Mouse (Mus musculus) liver, embryonic 16.5 days (tissue): ENCODE measurements around the gene Fmo5. TPM values are rescaled to one million over a fixed set of nuclear protein-coding genes. Genes with fewer than 3 reads are reported as not detected.

Experiments
- ATAC-seq: fragments of 200-750 bp; cut with Nextera tagmentation; 2 replicates; pipeline ENCODE4 v1.8.0; 2017; ENCODE audit warnings: low read depth, mild to moderate bottlenecking, moderate number of reproducible peaks, moderate library complexity
- H3K27ac ChIP-seq: fragments of 300-500 bp; sonication (generic); 2 replicates; pipeline ENCODE4 v1.5.1; 2014; ENCODE audit warnings: mild to moderate bottlenecking, low read length
- H3K27me3 ChIP-seq: fragments of 300-500 bp; sonication (generic); 2 replicates; pipeline ENCODE4 v1.6.1; 2014; ENCODE audit warnings: low read depth, low read length, mixed read lengths; ENCODE audit not compliant: control insufficient read depth, insufficient read depth
- H3K36me3 ChIP-seq: fragments of 300-500 bp; sonication (generic); 2 replicates; pipeline ENCODE4 v1.6.1; 2014; ENCODE audit warnings: mild to moderate bottlenecking; ENCODE audit not compliant: control insufficient read depth, insufficient read depth
- H3K4me1 ChIP-seq: fragments of 300-500 bp; sonication (generic); 2 replicates; pipeline ENCODE4 v1.6.1; 2014; ENCODE audit warnings: low read depth, low read length, mixed read lengths; ENCODE audit not compliant: control insufficient read depth
- H3K4me2 ChIP-seq: fragments of 300-500 bp; sonication (generic); 2 replicates; pipeline ENCODE4 v1.6.1; 2014; ENCODE audit warnings: low read depth, low read length, mixed read lengths
- H3K4me3 ChIP-seq: fragments of 300-500 bp; sonication (generic); 2 replicates; pipeline ENCODE4 v1.5.1; 2014; ENCODE audit warnings: low read depth, mild to moderate bottlenecking, low read length
- H3K9ac ChIP-seq: fragments of 300-500 bp; sonication (generic); 2 replicates; pipeline ENCODE4 v1.6.1; 2014; ENCODE audit warnings: low read depth, low read length
- H3K9me3 ChIP-seq: fragments of 300-500 bp; sonication (generic); replicated peaks from 2 replicates; pipeline ENCODE4 v1.6.1; 2016; ENCODE audit warnings: low read length; ENCODE audit not compliant: control insufficient read depth
- WGBS: fragments of 180-500 bp; shearing (Covaris S2); extraction: QIAGEN DNeasy Blood & Tissue Kit; methylation state at CpG from one replicate; pipeline ENCODE4 v1.1.7; 2014; ENCODE audit not compliant: insufficient replicate concordance; 5-methylcytosine and 5-hydroxymethylcytosine counted together
- microRNA-seq: library from miRNA; unstranded; fragments of <30 nt; microRNA quantifications from one replicate; pipeline ENCODE4, GENCODE M21; 2016
- polyA plus RNA-seq: library from polyadenylated mRNA; unstranded; fragments of >200 nt; fragmentation: Nextera tagmentation; extraction: Ambion mirVana; gene quantifications from 2 replicates; pipeline ENCODE4 v1.2.1, GENCODE M21; 2015

Fmo5 gene
- polyA plus RNA-seq, 1 experiment from 2014 or later = 24.9 TPM

DNA sequence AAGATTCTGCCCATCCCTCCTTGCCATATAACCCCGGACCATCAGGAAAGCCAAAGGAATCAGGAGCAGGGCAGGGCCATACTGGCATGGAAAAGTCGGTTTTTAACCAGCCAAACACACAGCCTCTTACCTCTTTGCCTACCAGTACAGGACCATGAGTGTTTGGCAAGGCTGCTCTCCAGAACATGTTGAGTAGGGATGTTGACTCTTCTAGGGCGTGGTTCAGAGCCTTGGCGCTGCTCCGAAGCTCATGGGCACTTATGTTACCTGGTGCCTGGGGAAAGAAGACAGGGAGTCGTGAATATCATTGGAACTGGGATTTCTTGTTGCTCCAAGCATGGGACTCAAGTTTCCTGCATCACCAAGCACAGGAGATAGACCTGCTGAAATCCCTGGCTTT, 65.2 kb downstream of the Fmo5 start:
- H3K9me3 ChIP-seq = no peaks in the 10 kb centered on the region
- no peak overlapping the region for H3K4me2 ChIP-seq
- H3K27ac ChIP-seq = no peak overlapping the region
- no peak overlapping the region for H3K9ac ChIP-seq
- WGBS = 63% methylated on average over 6 of the region's 6 CpGs
- no peaks in the 10 kb centered on the region for H3K4me1 ChIP-seq
- H3K4me3 ChIP-seq = no peak overlapping the region
- no peaks in the 10 kb centered on the region for H3K27me3 ChIP-seq
- no peaks in the 10 kb centered on the region for H3K36me3 ChIP-seq
- ATAC-seq = no peak

DNA sequence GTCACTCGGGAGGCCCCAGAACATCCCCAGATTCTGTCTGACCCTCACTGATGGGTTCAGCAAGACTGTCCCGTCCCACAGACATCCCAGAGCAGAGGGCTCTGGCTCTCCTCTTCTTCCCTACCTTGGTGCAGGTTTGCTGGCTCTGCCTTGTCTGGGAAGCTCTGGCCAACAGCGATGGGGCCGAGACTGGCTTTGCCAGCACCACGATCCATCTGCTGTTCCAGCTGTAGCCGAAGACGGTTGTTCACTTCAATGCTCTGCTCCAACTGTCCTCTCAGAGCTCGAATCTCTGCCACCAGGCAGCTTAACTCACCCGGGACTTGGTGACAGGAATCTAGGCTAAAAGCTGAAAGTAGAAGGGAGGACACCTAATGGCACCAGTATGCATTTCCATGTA, 68.3 kb downstream of the Fmo5 start:
- no peak overlapping the region for H3K27ac ChIP-seq
- no peak overlapping the region for H3K4me3 ChIP-seq
- no peak overlapping the region for H3K4me2 ChIP-seq
- no peaks in the 10 kb centered on the region for H3K36me3 ChIP-seq
- H3K27me3 ChIP-seq = no peaks in the 10 kb centered on the region
- H3K4me1 ChIP-seq = no peaks in the 10 kb centered on the region
- no peak for ATAC-seq
- H3K9me3 ChIP-seq = no peaks in the 10 kb centered on the region
- no peak overlapping the region for H3K9ac ChIP-seq
- WGBS = 62% methylated on average over 9 of the region's 9 CpGs

DNA sequence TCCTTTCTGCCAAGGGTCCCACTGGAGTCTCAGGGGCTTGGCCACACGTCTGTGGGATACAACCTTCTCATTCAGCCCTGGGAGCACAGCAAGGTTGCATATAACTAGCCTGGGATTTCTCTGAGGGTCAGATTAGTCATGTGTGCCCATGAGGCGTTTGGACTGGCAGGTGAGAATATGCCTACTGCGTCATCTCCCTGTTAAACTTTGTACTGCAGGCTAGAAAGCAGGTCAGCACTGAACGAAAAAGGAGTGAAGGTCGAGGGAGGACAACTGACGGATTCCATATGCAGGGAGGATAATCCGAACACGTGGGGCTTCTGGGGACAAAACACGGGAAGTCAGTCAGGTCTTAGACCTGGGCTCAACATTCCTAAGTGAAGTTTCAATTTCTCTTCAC, 68.7 kb downstream of the Fmo5 start:
- Histone ChIP-seq H3K9ac (no peak overlapping the region), H3K36me3 (no peaks in the 10 kb centered on the region), H3K4me2 (no peak overlapping the region), H3K4me3 (no peak overlapping the region), H3K27me3 (no peaks in the 10 kb centered on the region), H3K9me3 (no peaks in the 10 kb centered on the region), H3K27ac (no peak overlapping the region), H3K4me1 (no peaks in the 10 kb centered on the region)
- no peak for ATAC-seq
- 61% methylated on average over 9 of the region's 9 CpGs for WGBS

DNA sequence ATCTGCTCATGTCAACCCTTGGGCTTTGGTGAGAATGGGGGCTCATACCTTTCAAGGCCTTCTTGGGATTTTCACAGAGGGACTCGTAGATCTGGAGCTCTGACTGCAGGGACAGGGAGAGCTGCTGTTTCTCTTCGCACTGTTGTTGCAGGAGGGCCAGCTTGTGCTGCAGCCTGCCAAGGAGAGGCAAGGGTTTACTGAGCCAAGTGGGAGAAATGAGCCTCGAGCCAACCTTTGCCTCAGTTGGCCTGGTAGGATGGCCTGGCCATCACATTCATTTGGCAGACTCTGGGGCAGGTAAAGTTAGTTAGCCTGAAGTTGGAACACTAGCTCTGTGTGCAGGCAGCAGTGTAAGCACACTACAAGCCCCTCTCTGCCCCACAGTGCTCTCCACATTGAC, 70.5 kb downstream of the Fmo5 start:
- WGBS = 51% methylated on average over 3 of the region's 3 CpGs
- no peaks in the 10 kb centered on the region for H3K27me3 ChIP-seq
- no peaks in the 10 kb centered on the region for H3K36me3 ChIP-seq
- no peak for ATAC-seq
- no peak overlapping the region for H3K27ac ChIP-seq
- H3K9ac ChIP-seq = no peak overlapping the region
- H3K4me3 ChIP-seq = no peak overlapping the region
- no peak overlapping the region for H3K4me2 ChIP-seq
- H3K4me1 ChIP-seq = no peaks in the 10 kb centered on the region
- H3K9me3 ChIP-seq = no peaks in the 10 kb centered on the region

DNA sequence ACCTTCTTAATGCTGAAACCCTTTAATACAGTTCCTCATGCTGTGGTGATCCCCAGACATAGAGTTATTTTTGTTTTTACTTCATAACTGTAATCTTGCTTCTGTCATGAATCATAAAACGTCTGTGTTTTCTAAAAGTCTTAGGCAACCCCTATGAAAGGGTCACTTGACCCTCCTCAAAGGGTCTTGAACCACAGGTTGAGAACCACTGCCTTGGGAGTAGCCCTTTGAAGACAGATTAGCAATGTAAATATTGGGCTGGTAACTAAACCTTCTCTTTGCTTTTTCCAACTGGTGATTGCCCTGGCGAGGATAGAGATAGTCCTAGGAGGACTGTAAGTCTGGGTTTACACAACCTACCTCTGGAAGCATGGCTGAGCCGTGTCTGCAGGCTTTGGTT, 72.6 kb downstream of the Fmo5 start:
- 25% methylated on average over 3 of the region's 3 CpGs for WGBS
- Histone ChIP-seq H3K4me2 (no peak overlapping the region), H3K9me3 (no peaks in the 10 kb centered on the region), H3K27ac (no peak overlapping the region), H3K4me1 (no peaks in the 10 kb centered on the region), H3K9ac (no peak overlapping the region), H3K27me3 (no peaks in the 10 kb centered on the region), H3K36me3 (no peaks in the 10 kb centered on the region), H3K4me3 (no peak overlapping the region)
- no peak for ATAC-seq

DNA sequence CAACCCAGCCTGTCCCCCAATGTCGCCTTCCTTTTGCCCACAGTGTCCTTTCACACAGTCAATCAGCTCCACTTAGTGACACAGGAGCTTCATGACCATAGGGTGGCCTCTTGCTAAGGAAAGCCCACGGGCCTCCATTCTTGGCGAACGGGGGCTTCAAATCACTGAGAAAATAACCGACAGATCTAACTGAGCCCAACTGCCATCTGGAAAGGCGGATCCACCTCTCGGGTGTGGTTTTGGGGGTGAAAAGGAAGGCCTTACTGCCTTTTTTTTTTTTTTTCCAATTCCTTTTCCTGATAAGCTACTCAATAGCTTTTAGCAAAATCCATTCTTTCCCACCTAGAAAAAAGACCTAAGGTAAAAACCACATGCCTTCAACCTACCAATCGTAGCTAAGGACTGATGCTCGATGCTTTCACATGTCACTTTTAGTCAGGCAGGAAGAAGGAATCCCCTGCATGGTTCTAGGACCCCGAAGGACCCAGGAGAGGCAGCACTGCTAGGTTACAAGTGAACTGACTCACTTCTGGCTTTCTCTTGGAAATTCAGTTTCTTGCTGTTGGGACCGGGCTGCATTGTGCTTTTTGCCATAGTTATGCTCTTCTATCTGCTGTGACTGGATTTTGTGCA, 74.0 kb downstream of the Fmo5 start:
- H3K4me1 ChIP-seq = no peaks in the 10 kb centered on the region
- no peak overlapping the region for H3K4me3 ChIP-seq
- ATAC-seq = no peak
- WGBS = 70% methylated on average over 11 of the region's 11 CpGs
- H3K9me3 ChIP-seq = no peaks in the 10 kb centered on the region
- no peaks in the 10 kb centered on the region for H3K36me3 ChIP-seq
- H3K9ac ChIP-seq = no peak overlapping the region
- no peaks in the 10 kb centered on the region for H3K27me3 ChIP-seq
- no peak overlapping the region for H3K27ac ChIP-seq
- no peak overlapping the region for H3K4me2 ChIP-seq

Small RNA genes lying within 50 kb of the gene (microRNA-seq; reads per million reads assigned to microRNA genes)
- not detected for gene Mir7225

Other genes with a start within 250 kb of the Fmo5 start
- gene Olfr1402, start 206.8 kb upstream of the Fmo5 start, polyA plus RNA-seq = not detected in 2 replicates
- 7.8 and 8.4 TPM in 2 replicates for gene Chd1l, start 18.6 kb upstream of the Fmo5 start, polyA plus RNA-seq
- gene Prkab2, start 29.4 kb downstream of the Fmo5 start, polyA plus RNA-seq = 1.3 and 1.5 TPM in 2 replicates
- not detected in 2 replicates for gene Gm17651, start 45.9 kb downstream of the Fmo5 start, polyA plus RNA-seq